Mouse (Mus musculus): ENCODE results near the gene Fmo3. TPM values are rescaled to one million over a fixed set of nuclear protein-coding genes. Genes with fewer than 3 reads are reported as not detected.

The Fmo3 gene
- polyA plus RNA-seq, 1 experiment = not detected

DNA sequence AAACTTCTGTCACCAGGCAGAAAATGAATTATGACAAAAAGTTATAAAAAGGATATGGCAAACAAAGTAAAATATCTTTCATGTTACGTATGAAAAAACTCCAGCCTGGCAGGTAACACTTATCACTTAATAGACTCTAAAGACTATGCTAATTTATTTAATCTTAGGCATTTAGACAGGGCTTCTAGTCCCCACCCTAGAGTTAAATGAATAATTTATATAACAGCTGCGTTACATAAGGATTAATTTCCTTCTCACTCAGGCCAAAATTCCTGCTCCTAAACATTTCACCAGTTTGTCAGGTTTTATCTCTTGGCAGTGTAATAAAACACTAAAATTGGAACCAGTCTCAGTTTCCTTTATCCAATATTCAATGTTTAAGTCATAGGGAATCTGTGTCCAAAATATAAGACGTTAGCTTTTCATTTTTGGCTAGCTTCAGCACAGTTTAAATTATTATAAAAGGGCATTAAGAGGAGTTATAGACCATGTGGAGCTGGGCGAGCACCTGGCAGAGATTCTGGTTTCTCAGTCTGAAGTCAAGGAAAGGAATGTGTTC lies 17.0 kb upstream of the Fmo3 start:
- Histone ChIP-seq H3K27me3 (ENCODE audit: control insufficient read depth, insufficient read depth, insufficient read length) (no peaks in the 10 kb centered on the region), H3K4me3 (no peak overlapping the region), H3K4me2 (ENCODE audit: low read depth) (no peak overlapping the region), H3K36me3 (ENCODE audit: control insufficient read depth, insufficient read depth) (no peaks in the 10 kb centered on the region), H3ac (ENCODE audit: control insufficient read depth, insufficient read length) (no peak overlapping the region), H3K79me2 (ENCODE audit: control insufficient read depth, insufficient read depth) (no peaks in the 10 kb centered on the region)
- TF ChIP-seq MAX (IDR thresholded peaks at IDR 0.05; ENCODE audit: low read depth) (no peak), USF1 (IDR thresholded peaks at IDR 0.05; ENCODE audit: low read depth) (no peak), CEBPB (IDR thresholded peaks at IDR 0.05; ENCODE audit: insufficient read depth, poor library complexity, severe bottlenecking) (no peak), POLR2AphosphoS2 (IDR thresholded peaks at IDR 0.05; ENCODE audit: insufficient read length, low read depth) (no peak)

DNA sequence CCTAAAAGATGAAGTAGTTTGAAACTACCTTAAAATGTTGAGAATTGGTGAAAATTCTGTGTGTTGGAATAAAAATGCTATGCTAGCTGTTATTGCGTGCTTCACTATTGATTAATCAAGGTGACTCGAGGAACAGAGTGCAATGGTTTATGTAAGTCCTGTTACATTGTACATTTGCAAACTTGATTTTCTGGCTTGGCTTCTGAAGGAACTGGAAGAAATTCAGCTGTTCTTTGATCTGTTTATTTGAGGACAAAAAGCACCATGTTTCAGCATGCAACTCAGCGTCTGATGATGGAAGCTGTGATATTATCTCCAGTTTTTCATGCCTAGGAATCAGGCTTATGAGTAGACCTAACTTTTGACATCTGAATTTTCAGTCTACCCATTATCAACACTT lies 3.2 kb upstream of the Fmo3 start:
- TF ChIP-seq MAX (IDR thresholded peaks at IDR 0.05; ENCODE audit: low read depth) = no peak
- TF ChIP-seq POLR2AphosphoS2 (IDR thresholded peaks at IDR 0.05; ENCODE audit: insufficient read length, low read depth) = no peak
- TF ChIP-seq SRF (IDR thresholded peaks at IDR 0.05; ENCODE audit: control insufficient read depth, insufficient read length, low read depth) = no peak
- no peak for TF ChIP-seq MYOG (IDR thresholded peaks at IDR 0.05; ENCODE audit: control insufficient read depth in 1 of 3, insufficient read depth in 1 of 3, insufficient read length in 2 of 3, low read depth in 2 of 3)
- no peak for TF ChIP-seq USF1 (IDR thresholded peaks at IDR 0.05; ENCODE audit: low read depth)
- no peak for TF ChIP-seq TCF12 (IDR thresholded peaks at IDR 0.05; ENCODE audit: insufficient read depth, poor library complexity, severe bottlenecking)
- TF ChIP-seq E2F4 (IDR thresholded peaks at IDR 0.05; ENCODE audit: insufficient read depth) = no peak
- no peak for TF ChIP-seq POLR2A (IDR thresholded peaks at IDR 0.05; ENCODE audit: insufficient read length, low read depth)
- no peak for TF ChIP-seq REST (IDR thresholded peaks at IDR 0.05; ENCODE audit: insufficient read depth, insufficient read length)
- no peak for TF ChIP-seq CEBPB (IDR thresholded peaks at IDR 0.05; ENCODE audit: insufficient read depth, poor library complexity, severe bottlenecking)
- TF ChIP-seq TCF3 (IDR thresholded peaks at IDR 0.05; ENCODE audit: insufficient read length, low read depth) = no peak
- TF ChIP-seq MYOD1 (IDR thresholded peaks at IDR 0.05; ENCODE audit: control insufficient read depth in 1 of 3, insufficient read length in 2 of 3, low read depth in 2 of 3) = no peak
- H3K79me2 ChIP-seq (ENCODE audit: control insufficient read depth, insufficient read depth) = no peaks in the 10 kb centered on the region
- H3K4me3 ChIP-seq = no peak overlapping the region
- no peaks in the 10 kb centered on the region for H3K36me3 ChIP-seq (ENCODE audit: control insufficient read depth, insufficient read depth)
- H3K4me2 ChIP-seq (ENCODE audit: low read depth) = no peak overlapping the region
- no peak overlapping the region for H3ac ChIP-seq (ENCODE audit: control insufficient read depth, insufficient read length)
- no peaks in the 10 kb centered on the region for H3K27me3 ChIP-seq (ENCODE audit: control insufficient read depth, insufficient read depth, insufficient read length)

DNA sequence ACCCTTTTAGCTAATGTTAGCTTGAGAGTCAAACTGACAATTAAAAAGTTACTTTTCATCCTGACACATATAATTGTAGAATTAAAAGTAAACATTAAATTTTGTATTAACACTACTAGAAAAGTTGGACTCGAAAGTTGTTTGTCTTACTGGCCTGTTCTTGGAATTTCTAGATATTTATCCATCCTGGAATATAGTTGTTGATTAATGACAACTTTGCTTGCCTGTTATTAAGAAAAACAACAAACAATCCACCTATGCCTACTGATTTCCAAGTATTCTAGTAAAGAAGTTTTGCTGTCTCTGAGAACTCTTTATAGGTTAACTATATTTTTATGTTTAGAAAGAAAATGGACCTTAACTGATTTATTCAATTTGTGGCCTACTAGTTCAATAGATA lies 2.4 kb upstream of the Fmo3 start:
- H3K27me3 ChIP-seq (ENCODE audit: control insufficient read depth, insufficient read depth, insufficient read length) = no peaks in the 10 kb centered on the region
- H3K79me2 ChIP-seq (ENCODE audit: control insufficient read depth, insufficient read depth) = no peaks in the 10 kb centered on the region
- H3K4me2 ChIP-seq (ENCODE audit: low read depth) = no peak overlapping the region

DNA sequence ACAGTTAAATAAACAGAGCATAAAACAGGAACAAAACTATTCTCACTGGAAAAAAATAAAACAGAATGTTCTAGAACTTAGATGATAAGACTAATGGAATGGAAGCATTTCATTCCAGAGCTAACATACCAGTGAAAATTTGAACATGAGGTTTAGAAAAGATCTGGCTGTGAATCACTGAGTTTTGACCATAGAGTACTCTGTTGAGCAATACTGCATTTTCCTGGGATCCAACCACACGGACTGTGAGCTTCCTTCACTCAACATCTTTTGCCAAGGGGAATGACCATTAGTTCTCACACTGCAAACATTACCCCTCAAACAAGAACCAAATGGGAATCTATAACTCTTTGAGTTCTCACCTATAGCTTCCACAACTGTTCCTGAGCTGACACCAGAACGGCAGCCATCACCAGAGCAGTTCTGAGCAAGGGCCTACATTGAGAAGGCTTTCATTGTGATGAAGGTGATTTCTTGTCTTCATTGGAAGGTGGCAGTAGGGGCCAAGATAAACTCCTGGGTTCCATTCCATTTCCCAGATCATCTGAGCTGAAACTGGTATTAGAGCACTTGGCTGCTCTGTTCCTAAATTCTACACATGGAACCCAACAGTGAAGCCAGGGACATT lies 1.9 kb upstream of the Fmo3 start:
- Histone ChIP-seq H3K79me2 (ENCODE audit: control insufficient read depth, insufficient read depth) (no peaks in the 10 kb centered on the region), H3K36me3 (ENCODE audit: control insufficient read depth, insufficient read depth) (no peaks in the 10 kb centered on the region), H3K4me2 (ENCODE audit: low read depth) (no peak overlapping the region), H3K4me3 (no peak overlapping the region), H3ac (ENCODE audit: control insufficient read depth, insufficient read length) (no peak overlapping the region), H3K27me3 (ENCODE audit: control insufficient read depth, insufficient read depth, insufficient read length) (no peaks in the 10 kb centered on the region)
- no peak for TF ChIP-seq POLR2AphosphoS2 (IDR thresholded peaks at IDR 0.05; ENCODE audit: insufficient read length, low read depth)
- TF ChIP-seq MYOG (IDR thresholded peaks at IDR 0.05; ENCODE audit: control insufficient read depth in 1 of 3, insufficient read depth in 1 of 3, insufficient read length in 2 of 3, low read depth in 2 of 3) = no peak
- TF ChIP-seq MYOD1 (IDR thresholded peaks at IDR 0.05; ENCODE audit: control insufficient read depth in 1 of 3, insufficient read length in 2 of 3, low read depth in 2 of 3) = no peak
- no peak for TF ChIP-seq TCF12 (IDR thresholded peaks at IDR 0.05; ENCODE audit: insufficient read depth, poor library complexity, severe bottlenecking)
- no peak for TF ChIP-seq MAX (IDR thresholded peaks at IDR 0.05; ENCODE audit: low read depth)

More for the DNA sequence above, 2.4 kb upstream of the Fmo3 start:
- TF ChIP-seq USF1 (IDR thresholded peaks at IDR 0.05; ENCODE audit: low read depth) (no peak), TCF3 (IDR thresholded peaks at IDR 0.05; ENCODE audit: insufficient read length, low read depth) (no peak), MYOG (IDR thresholded peaks at IDR 0.05; ENCODE audit: control insufficient read depth in 1 of 3, insufficient read depth in 1 of 3, insufficient read length in 2 of 3, low read depth in 2 of 3) (no peak), MYOD1 (IDR thresholded peaks at IDR 0.05; ENCODE audit: control insufficient read depth in 1 of 3, insufficient read length in 2 of 3, low read depth in 2 of 3) (no peak), TCF12 (IDR thresholded peaks at IDR 0.05; ENCODE audit: insufficient read depth, poor library complexity, severe bottlenecking) (no peak)
- Histone ChIP-seq H3K4me3 (no peak overlapping the region), H3K36me3 (ENCODE audit: control insufficient read depth, insufficient read depth) (no peaks in the 10 kb centered on the region), H3ac (ENCODE audit: control insufficient read depth, insufficient read length) (no peak overlapping the region)

DNA sequence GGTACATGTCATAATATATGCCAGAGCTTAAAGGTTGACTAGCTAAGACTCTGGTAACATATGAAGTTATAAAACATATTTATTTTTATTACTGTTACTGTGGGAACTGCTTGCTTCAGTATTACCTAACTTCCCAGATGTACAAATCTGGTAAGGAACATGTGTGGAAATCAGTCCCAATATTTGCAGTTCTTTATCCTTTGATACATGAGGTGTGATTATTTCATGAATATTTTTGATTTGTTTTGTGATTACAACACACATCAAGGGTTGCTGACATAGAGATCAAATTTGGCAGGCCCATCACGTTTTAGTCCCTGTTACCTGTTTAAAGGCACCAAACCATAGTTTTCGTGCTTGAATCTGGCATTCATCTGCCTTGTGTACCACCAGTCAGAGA lies 20.8 kb downstream of the Fmo3 start:
- Histone ChIP-seq H3K4me2 (ENCODE audit: low read depth) (no peak overlapping the region), H3K79me2 (ENCODE audit: control insufficient read depth, insufficient read depth) (no peaks in the 10 kb centered on the region), H3K27me3 (ENCODE audit: control insufficient read depth, insufficient read depth, insufficient read length) (no peaks in the 10 kb centered on the region), H3ac (ENCODE audit: control insufficient read depth, insufficient read length) (no peak overlapping the region), H3K36me3 (ENCODE audit: control insufficient read depth, insufficient read depth) (no peaks in the 10 kb centered on the region), H3K4me3 (no peak overlapping the region)
- no peak for TF ChIP-seq TCF12 (IDR thresholded peaks at IDR 0.05; ENCODE audit: insufficient read depth, poor library complexity, severe bottlenecking)

All from myocyte (in vitro differentiated cells).